Mouse (Mus musculus): Measurements from ENCODE around the gene Cttn.

GRCm38 (mm10) chr7:144427460-144427859, 43.3 kb downstream of the Cttn start:
- TF ChIP-seq CTCF (IDR thresholded peaks at IDR 0.05; ENCODE audit: extremely low read depth, insufficient read depth, insufficient read length, insufficient replicate concordance) (peak; percentile 3; the same call in 1 of the 2 replicates), POLR2A (IDR thresholded peaks at IDR 0.05; ENCODE audit: low read depth, low read length) (no peak)
